Mouse (Mus musculus) cortical plate, adult 2 months (tissue): ENCODE results near the gene Gm30302.

Experiments
- CTCF ChIP-seq: fragments of 200-500 bp; IDR thresholded peaks from 2 replicates; pipeline ENCODE4 v1.5.1; 2011; ENCODE audit warnings: mild to moderate bottlenecking, control low read depth, low read length; ENCODE audit not compliant: insufficient read depth; ENCODE audit errors: extremely low read depth
- POLR2A ChIP-seq: fragments of 200-500 bp; IDR thresholded peaks from 2 replicates; pipeline ENCODE4 v1.6.1; 2011; ENCODE audit warnings: mild to moderate bottlenecking, low read length, control low read depth; ENCODE audit not compliant: insufficient read depth; ENCODE audit errors: extremely low read depth

DNA sequence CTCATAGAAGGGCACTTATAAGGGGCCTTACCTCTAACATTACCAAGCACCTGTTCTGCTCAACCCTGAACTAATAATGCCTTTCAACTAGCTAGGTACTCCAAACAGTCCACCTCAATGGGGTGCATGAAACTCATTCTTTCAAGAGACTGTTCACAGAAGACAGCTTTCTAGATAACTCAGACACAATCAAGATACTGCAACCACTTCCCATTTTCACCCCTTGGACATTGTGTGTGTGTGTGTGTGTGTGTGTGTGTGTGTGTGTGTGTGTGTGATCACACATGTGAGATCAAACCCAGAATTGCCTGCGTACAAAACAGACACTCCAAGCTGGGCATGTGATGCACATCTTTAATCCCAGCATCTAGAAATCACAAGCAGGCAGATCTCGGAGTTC is 60.8 kb downstream of the Gm30302 start:
- no peak for TF ChIP-seq POLR2A
- TF ChIP-seq CTCF: no peak
